Mouse (Mus musculus) erythroid progenitor cell, adult 5-6 weeks (primary cell): ENCODE measurements at regions not wholly inside any gene's neighbourhood (a gene's known extent, or its start where the extent isn't known, plus 50 kb on each side); places are given as distances from the start of the nearest gene placed in this dataset.

ENCODE experiments used
- ATAC-seq: replicated peaks from 2 replicates; pipeline ENCODE4 v1.8.0; 2016; ENCODE audit warnings: moderate number of reproducible peaks, mild to moderate bottlenecking, moderate TSS enrichment, inconsistent platforms; ENCODE audit not compliant: poor library complexity, low FRiP score, severe bottlenecking

DNA sequence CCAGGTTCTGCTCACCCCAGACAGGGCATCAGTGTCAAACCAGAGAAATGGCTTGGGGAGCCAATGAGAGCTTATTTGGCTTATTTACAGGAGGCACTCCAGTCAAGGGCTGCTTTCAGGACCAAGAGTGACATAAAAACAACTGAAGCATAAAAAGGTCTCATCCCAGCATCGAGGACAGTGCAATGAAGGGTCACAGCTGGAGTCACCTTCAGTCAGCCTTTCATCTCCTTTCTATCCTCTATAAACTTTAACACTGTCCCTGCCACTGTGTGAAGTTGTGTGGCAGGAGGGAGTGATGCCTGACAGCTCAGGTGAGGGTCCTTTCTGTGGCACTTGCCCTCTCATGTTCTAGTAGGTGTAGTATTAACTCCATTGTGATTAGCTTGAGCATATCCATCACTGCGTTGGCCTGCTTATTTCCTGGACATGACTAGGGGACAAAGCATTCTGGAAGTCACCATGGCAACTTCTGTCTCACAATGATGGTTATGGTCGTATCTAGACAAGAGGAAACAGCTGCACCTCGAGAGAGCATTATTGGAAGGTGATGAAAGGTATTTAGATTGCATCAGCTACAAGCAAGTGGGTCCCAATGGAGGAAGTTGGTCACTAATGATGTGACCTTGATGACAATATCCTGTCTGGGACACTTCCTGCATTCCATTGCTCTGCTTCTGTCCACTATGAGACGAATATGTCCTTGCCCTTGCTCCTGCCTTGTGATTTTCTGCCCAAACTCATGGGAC lies 87.8 kb upstream of the Enpp6 start:
- ATAC-seq = no peak

DNA sequence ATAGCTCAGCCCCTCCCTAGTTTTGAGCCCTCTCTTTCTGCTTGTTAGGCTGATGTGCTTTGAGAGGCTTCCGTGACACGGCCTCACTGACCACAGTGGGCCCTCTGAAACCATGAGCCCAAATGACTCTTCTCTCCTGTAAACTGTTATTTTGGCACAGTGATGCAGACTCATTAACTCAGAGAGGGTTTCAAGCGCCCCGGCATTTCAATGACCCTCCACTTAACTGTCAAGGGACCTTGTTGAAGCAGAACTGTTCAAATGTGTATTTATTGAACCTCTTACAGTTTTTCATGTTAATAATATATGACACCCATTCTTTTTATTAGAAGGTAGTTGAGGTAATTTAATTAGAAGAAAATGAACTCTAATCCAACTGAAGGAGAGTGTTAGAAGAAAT lies 85.9 kb upstream of the Enpp6 start:
- ATAC-seq = no peak

DNA sequence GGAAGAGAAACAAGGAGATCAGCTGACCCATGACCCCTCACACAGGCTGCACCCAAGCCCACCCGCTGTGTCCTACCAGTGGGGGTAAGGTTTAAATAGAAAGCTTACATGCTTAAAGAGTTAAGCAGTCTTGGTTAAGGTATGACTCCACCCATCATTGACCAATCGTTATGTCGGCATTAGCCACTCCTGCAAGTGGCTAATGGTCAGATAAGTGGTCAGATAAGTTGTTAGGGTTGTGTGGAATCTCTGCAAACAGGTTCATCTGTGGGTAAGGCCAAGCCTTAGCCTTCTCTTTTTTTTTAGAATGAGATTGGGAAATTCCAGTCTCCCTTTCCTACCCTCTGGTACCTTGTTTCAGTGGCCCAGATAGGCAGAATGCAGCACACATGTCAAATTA lies 82.0 kb upstream of the Enpp6 start:
- no peak for ATAC-seq

DNA sequence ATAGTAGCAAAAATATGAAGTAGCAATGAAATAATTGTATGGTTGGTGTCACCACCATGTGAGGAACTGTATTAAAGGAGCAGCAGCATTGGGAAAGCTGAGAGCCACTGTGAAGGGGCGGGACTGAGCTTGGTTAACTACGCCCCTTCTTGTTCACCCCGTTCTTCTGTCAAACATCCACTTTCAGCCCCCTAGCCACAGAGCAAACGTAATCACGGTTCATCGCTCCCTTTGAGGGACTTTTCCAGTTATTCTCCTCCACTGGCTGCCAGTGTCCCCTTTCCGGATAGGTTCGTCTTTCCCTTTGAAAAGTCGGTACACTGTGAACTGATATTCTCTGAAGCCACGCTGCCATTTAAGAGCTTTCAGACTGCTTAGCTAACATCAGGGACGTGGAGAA lies 79.3 kb upstream of the Enpp6 start:
- ATAC-seq = no peak

DNA sequence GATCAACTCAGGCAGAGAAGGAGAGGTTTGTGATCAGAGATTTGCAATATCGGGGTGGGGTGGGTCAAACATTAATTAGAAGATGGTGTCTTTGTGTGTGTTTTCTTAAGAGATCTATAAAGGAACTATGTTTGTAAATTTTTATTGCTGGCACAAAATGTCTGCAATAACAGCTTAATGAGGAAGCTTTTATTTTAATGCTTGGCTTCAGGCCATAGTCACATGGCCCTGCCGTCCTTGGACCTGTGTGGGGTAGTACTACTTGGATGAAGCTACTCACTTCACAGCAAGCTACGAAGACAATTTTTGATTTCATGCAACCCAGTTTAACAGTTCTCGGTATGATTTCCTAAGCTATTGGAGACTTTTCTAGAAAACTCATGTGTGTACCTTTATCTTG lies 78.5 kb upstream of the Enpp6 start:
- ATAC-seq = no peak

DNA sequence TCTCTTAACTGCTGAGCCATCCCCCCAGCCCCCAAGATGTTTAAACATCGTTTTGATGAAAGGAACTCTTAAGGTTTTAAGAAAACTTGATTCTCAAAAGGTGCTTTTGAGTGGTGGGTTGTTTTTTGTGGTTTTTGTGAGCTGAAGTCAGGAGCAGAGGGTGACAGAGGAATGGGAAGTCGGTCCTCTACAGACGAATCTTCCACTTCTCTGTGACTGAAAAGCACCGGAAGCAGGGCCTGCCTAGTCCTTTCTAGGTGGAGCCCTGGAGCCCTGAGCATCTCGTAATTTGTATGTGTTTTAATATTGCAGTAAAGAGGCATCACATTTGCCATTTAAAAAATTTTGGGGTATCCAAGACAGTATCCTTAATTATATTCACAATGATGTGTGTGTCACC lies 72.7 kb upstream of the Enpp6 start:
- no peak for ATAC-seq

DNA sequence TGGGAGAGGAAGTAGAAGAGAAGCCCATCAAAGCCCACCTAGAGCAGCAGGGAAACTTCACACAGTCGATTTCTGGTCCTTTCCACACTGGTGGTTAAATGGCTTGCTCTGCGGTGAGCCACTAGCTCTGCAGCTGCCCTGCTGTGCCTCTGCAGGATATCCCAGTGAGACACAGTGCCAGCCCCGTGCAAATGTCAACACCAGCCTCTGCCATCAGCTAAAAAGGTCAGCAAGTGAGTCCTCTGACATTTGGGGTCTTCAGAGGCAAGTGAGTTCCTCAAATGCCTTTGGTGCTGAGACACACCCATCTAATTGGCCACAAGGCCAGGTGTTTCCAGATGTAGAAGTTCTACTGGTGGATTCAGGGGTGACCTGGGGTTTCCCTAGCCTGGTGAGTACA lies 66.6 kb upstream of the Enpp6 start:
- no peak for ATAC-seq

DNA sequence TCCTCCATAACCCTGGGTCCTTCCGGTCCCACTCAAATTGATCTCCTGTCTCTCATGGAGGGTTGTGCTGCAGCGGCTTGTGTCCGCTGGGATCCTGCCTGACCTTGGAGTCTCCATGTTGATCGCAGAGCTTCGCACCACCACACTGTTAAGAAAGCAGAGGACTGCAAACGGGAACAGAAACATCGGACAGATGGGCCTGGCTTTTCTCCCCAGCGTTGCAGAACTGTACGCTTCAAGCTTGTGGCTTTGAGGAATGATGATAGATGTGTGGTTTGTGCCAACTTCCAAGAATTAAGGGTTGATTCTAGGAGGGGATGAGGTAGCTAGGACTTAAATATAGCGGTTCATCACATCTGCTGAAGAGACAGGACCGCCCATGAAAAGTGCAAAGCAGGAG lies 65.6 kb upstream of the Enpp6 start:
- no peak for ATAC-seq

DNA sequence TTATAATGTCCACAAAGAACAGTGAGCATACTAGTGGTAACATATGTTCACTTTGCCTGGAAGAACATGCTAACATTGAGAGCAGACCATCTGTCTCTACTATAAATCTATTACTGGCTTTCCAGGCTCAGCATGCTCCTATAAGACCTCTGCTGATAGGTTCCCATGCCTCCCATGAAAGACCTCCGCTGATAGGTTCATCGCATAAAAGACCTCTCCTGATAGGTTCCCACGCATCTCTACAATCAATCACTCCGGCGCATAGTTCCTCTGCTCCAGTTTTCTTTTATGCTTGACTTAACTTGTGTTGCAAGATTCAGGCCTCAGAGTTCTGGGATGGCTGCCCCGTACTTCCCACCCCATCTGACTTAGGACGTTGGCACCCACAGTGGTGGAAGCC lies 65.1 kb upstream of the Enpp6 start:
- no peak for ATAC-seq

DNA sequence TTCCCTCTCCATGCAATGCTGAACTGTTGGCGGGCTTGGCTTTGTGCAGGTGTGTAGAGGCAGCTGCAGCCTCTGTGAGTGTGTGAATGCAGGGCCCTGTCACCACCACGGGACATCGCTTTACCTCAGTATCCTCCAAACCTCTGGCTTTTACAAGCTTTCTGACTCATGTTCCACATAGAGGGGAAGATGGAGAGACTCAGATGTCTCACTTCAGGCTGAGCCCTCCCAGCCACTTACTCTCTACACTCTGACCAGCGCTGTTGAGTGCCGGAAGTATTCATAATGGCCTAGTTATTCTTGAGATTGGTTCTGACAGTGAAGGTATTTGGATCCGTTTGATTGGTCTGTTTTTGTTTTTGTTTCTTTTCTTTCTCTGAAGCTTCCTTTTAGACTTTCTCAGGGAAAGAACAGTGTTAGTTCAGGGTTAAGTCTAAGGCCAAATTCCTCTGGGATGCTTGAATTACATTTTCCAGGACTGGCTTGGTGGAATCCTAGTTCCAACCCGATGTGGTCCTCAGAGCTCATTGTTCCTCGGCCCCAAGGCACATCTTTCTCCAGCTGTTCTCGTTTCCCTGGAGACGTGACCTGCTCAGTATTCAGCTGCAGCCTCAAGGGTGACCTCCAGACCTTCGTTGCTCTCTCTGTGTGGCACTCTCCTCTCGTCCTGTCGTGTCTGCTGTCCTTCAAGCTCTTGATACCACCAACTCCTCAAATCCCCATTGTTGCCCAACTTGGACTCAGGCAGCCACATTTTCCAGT lies 61.7 kb upstream of the Enpp6 start:
- no peak for ATAC-seq

DNA sequence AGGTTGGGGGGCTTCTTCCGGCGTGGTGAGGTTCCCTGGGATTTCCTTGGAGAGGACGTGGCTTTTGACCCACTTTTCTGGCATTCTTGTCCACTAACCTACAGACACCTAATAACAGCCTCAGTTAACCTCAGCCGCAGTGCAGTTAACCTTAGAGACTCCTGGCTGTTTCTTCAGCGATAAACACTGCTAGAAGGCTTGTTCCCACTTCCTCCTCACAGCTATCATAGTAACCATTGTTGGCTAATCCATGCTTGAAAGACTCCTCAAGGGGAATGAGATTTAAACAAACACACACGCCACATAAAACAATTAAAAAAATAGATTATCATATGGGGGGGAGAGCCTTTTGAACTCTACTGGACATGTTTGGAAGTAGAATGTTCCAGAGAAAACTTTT lies 58.0 kb upstream of the Enpp6 start:
- no peak for ATAC-seq

DNA sequence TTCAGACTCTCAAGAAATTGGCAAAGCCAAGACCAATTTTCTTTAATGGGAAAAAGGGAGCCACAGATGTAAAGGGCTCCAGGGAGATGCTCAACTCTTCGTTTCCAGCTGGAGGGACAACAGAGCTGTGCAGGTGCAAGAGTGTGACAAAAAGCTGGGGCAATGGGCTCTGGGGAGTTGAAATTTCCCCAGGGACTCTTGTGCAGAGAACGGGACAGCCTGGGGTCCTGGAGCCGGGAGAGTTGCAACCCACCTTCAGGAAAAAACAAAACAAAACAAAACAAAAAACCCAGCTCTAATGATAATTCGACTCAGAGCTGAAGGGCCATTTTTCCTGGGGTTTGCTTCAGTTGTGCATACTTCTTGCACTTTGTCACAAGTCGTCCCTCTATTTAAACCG lies 57.0 kb upstream of the Enpp6 start:
- ATAC-seq = no peak

DNA sequence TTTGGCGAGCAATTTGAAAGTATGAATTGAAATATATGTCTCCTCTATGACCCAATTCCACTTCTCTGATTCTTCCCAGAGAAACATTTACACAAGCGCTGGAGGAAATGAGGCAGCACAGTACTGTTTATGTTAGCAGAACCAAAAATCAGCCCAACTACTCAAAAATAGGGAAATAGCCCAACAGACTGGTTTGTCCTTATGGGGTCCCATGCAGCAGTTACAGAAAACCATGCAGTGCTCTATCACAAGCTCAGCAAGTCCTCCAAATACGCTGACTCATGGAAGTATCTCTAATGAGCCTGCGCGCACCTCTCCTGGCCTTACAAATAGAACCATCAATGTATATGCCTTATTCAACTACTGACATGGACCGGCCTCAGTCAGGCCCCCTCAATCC lies 55.4 kb upstream of the Enpp6 start:
- no peak for ATAC-seq

DNA sequence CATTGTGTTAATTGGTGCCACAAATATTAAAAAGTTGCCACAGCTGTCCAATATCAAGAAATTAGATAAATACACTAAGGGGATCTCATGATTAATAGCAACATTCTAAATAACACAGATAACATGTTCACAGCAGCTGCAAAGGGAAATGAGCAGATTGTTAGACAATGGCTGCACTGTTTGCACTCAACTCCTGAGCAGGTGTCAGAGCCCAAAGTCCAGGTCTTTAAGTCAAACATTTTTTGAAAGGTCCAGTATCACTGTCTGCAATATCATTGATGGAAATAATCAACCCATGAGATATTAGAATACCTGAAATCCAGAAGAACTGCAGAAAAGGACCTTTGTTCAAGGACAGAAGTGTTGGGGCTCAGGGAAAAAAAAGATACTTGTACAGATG lies 53.4 kb upstream of the Enpp6 start:
- no peak for ATAC-seq

DNA sequence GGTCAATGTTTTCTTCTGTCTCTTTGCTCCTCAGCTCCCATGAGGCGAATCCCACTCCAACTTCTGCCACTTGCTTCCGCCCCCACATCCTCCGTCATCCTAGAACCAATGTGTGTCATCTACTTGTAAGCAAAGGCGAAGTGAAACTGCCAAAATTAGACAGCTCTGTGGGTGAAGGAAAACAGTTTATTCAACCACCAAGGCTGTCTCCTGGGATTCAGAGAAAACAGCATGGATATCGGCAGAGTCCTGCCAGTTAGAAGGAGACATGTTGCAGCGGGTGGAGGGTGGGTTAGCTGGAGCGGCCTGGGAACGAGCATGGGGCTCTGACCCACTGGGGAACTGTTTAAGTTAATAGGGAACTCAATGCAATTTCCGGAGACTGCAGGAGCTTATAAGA lies 52.4 kb upstream of the Enpp6 start:
- ATAC-seq = no peak

DNA sequence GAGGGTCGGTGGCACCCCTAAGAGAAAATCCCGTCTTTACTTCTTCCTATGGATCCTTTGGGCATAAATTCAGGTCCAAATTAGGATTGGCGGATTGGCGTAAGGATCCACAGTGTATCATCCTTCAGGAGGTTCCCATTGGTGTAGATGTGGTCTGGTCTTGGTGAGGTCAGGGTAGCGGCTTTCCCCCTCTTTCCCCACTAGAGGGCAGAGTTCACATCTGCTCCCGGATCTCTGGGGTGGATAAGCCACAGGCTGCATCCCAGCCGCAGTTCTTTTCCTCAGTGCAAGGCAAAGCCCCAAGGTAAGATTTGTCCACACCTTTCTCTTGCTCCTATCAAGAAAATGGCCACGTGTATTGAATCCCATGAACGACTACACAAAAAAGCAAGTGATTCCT lies 51.8 kb upstream of the Enpp6 start:
- peak; percentile 76 for ATAC-seq

DNA sequence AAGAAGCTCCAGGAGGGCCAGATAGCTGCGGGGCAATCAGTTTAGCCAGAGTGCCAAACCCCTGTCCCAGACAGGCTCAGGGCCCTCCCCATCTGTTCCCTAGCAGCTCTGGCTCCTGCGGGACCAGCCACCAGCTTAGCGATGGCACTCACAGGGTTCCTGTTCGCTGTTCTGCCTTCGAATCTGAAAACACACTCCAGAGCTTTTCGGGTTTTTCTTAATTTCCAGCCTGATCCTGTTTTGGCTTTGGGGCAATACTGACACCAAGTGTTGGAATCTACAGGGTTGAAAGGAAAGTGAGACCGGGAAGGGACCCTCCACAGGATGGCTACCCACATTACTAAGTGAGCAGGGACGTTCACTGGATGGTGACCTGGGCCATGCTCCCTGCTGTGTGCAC lies 50.6 kb upstream of the Enpp6 start:
- ATAC-seq = no peak
